Mouse (Mus musculus): ENCODE measurements around the gene Arhgef17.

Gene Arhgef17

GRCm38 (mm10) chr7:100931926-100932480 is at the start of gene Arhgef17:
Gene Arhgef17, minus strand, starts transcription at chr7:100932107.
- no peak for DNase-seq (ENCODE audit: low read depth, low spot score)

GRCm38 (mm10) chr7:100979175-100979574 is 47.3 kb upstream of the Arhgef17 start:
- DNase-seq (ENCODE audit: low read depth, low spot score): no peak

- no peak for DNase-seq (ENCODE audit: low read depth, low spot score)
These were observed 46.3 kb upstream of the Arhgef17 start for GRCm38 (mm10) chr7:100978171-100978570.

GRCm38 (mm10) chr7:100974135-100974903 is 42.4 kb upstream of the Arhgef17 start, which contains the start of gene P2ry6:
Gene P2ry6, minus strand, starts transcription at chr7:100974649.
- DNase-seq (ENCODE audit: low read depth, low spot score): no peak

GRCm38 (mm10) chr7:100972875-100973274 is 41.0 kb upstream of the Arhgef17 start:
- no peak for DNase-seq (ENCODE audit: low read depth, low spot score)

- no peak for DNase-seq (ENCODE audit: low read depth, low spot score)
These were observed 37.2 kb upstream of the Arhgef17 start for GRCm38 (mm10) chr7:100968874-100969659.

- DNase-seq (ENCODE audit: low read depth, low spot score): no peak
These were observed 36.5 kb upstream of the Arhgef17 start for GRCm38 (mm10) chr7:100968376-100968775.

- DNase-seq (ENCODE audit: low read depth, low spot score): no peak
These were observed 35.9 kb upstream of the Arhgef17 start for GRCm38 (mm10) chr7:100967850-100968249.

GRCm38 (mm10) chr7:100966014-100966413 is 34.1 kb upstream of the Arhgef17 start:
- no peak for DNase-seq (ENCODE audit: low read depth, low spot score)

GRCm38 (mm10) chr7:100965079-100965478 is 33.2 kb upstream of the Arhgef17 start:
- peak; percentile 53 for DNase-seq (ENCODE audit: low read depth, low spot score)

GRCm38 (mm10) chr7:100964242-100964641 is 32.3 kb upstream of the Arhgef17 start:
- DNase-seq (ENCODE audit: low read depth, low spot score): no peak

- no peak for DNase-seq (ENCODE audit: low read depth, low spot score)
These were observed 31.5 kb upstream of the Arhgef17 start for GRCm38 (mm10) chr7:100963381-100963780.

- DNase-seq (ENCODE audit: low read depth, low spot score): peak; percentile 53
These were observed 29.2 kb upstream of the Arhgef17 start for GRCm38 (mm10) chr7:100961146-100961545.

- DNase-seq (ENCODE audit: low read depth, low spot score): no peak
These were observed 28.6 kb upstream of the Arhgef17 start for GRCm38 (mm10) chr7:100960462-100960861.

- peak; percentile 57 for DNase-seq (ENCODE audit: low read depth, low spot score)
These were observed 26.5 kb upstream of the Arhgef17 start for GRCm38 (mm10) chr7:100958426-100958825.

GRCm38 (mm10) chr7:100952686-100953085 is 20.8 kb upstream of the Arhgef17 start:
- no peak for DNase-seq (ENCODE audit: low read depth, low spot score)

- DNase-seq (ENCODE audit: low read depth, low spot score): no peak
These were observed 20.0 kb upstream of the Arhgef17 start for GRCm38 (mm10) chr7:100951903-100952302.

- DNase-seq (ENCODE audit: low read depth, low spot score): no peak
These were observed 18.6 kb upstream of the Arhgef17 start for GRCm38 (mm10) chr7:100950481-100951010.

GRCm38 (mm10) chr7:100950031-100950430 is 18.1 kb upstream of the Arhgef17 start:
- DNase-seq (ENCODE audit: low read depth, low spot score): no peak

- DNase-seq (ENCODE audit: low read depth, low spot score): no peak
These were observed 12.8 kb upstream of the Arhgef17 start for GRCm38 (mm10) chr7:100944738-100945137.

- DNase-seq (ENCODE audit: low read depth, low spot score): peak; percentile 86
These were observed 12.4 kb upstream of the Arhgef17 start for GRCm38 (mm10) chr7:100944306-100944705.

All from A20 (cell line).